Mouse (Mus musculus): ENCODE measurements around the gene Olfr665.
"Not testable (repeated sequence)": the region's sequence is repeated elsewhere in the genome, so short reads cannot be mapped to it uniquely, and the experiment has no call there.

Olfr665 gene

DNA sequence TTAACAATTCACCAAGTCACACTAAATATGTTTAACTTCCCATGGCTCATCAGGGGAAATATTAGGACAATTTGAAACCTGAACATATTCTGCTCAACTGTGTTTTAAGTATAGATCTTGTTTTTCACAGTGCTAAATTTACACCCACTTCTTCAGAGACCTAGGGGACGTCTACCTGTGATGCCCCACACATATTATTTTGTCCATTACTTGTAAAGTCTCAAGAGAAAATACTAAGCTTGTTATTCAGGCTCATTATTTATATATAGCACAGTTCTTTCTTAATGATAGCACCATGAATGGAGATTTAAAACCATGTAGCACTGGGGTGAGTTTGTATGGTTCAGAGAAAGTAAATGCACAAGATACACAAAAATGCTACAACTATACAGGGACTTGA is at the start of gene Olfr665:
Olfr665 (plus strand) TSS at position 301 of the 400 bp plus-strand sequence.
- no peak for DNase-seq

DNA sequence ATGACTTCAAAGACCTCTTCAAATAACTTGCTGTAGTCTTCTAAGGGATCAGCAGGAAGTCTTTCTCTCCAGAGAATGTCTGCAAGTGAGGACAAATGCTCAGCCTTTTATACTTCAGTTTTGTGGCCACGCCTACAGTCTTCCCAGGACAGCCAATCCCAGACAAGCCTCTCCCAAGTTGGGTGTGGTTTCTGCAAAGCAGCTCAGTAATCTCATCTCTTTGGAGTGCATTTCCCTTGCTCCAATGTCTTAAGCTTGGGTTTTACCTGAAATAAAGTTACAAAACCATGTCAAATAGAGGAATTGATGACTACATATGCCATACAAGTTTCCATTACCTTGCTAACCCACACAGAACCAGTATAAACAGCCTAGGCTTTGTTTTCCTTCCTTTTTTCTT is 35.3 kb upstream of the Olfr665 start, which contains the start of gene Usp17lb:
Usp17lb (minus strand) TSS at position 101 of the 400 bp plus-strand sequence.
- DNase-seq = no peak

DNA sequence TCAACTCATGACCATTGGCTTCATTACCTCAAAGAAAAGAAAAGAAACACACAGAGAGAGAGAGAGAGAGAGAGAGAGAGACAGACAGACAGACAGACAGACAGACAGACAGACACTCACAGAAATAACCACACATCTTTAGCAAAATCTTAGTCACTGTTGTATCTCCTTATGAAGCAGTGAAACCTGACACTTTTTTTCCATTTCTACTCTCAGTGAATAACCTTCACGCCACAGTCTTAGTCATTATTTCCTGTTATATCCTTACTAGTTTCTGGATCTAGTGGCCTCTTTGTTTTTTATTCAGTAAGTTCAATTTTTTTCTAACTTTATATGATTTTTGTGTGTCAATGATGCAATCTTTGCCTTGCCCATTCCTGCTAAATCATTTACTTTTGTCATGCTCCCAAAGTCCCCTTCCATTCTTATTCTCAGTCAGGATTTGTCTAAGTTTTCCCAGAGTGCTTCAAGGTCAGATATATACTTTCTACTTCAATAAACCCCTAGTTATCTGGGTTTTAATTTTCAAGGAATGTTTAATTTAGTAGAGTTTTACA is 34.0 kb upstream of the Olfr665 start:
- DNase-seq = no peak

DNA sequence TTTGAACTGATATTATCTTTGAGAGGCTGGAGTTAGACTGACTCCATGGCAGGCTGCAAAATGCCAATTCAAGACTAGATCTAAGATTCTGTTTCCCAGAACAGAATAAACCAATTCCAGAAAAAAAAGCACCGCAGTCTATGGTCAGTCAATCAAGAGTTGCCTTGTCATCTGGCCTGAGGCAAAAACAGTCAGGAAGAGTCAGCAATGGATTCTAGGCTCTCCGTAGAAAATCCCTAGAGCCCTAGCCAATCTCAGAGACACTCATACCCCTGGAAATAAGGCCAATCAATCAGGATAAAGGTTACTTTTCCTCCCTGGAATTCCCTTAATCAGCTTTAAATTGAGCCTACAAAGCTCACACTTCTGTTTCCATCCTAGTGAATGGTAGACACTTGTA is 26.3 kb upstream of the Olfr665 start:
- DNase-seq = not testable (repeated sequence)

DNA sequence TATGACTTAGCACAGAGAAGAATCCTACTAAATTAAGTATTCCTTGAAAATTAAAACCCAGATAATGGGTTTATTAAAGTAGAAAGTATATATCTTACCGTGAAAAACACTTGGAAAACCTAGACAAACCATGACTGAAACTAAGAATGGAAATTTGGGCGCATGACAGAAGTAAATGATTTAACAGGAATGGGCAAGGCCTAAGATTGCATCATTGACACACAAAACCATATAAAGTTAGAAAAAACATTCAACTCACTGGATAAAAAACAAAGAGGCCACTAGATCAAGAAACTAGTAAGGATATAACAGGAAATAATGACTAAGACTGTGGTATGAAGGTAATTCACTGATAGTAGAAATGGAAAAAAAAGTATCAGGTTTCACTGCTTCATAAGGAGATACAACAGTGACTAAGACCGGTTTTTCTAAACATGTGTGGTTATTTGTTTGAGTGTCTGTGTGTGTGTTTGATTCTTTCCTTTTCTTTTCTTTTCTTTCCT is 22.5 kb upstream of the Olfr665 start:
- no peak for DNase-seq

DNA sequence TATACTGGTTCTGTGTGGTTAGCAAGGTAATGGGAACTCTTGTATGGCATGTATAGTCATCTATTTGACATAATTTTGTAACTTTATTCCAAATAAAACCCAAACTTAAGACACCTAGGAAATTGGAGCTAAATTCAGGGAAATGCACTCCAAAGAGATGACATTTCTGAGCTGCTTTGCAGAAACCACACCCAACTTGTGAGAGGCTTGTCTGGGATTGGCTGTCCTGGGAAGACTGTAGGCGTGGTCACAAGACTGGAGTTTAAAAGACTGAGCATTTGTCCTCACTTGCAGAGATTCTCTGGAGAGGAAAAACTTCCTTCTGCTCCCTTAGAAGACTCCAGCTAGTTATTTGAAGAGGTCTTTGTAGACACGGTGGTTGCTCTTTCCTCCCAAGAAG is 21.1 kb upstream of the Olfr665 start, which contains the start of gene Usp17la:
Usp17la (plus strand) TSS at position 301 of the 400 bp plus-strand sequence.
- DNase-seq = not testable (repeated sequence)

DNA sequence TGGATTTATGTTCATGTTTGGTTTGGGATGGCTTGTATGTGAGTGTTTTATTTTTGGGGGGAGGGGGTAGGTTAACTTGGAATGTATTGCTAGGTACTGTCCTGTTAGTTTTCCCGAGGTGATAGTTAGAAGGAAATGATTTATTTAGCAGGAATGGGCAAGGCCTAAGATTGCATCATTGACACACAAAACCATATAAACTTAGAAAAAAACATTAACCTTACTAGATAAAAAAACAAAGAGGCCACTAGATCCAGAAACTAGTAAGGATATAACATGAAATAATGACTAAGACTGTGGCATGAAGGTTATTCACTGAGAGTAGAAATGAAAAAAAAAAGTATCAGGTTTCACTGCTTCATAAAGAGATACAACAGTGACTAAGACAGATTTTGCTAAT is 20.1 kb upstream of the Olfr665 start:
- no peak for DNase-seq

DNA sequence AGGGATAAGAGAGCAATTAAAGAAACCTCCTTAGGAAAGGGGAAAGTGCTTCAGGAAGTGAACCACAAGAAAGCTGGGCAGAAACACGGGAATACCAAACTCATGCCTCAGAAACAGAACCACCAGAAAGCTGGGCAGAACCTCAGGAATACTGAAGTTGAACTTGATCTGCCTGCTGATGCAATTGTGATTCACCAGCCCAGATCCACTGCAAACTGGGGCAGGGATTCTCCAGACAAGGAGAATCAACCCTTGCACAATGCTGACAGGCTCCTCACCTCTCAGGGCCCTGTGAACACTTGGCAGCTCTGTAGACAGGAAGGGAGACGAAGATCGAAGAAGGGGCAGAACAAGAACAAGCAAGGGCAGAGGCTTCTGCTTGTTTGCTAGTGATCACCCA is 16.4 kb upstream of the Olfr665 start:
- DNase-seq = no peak

DNA sequence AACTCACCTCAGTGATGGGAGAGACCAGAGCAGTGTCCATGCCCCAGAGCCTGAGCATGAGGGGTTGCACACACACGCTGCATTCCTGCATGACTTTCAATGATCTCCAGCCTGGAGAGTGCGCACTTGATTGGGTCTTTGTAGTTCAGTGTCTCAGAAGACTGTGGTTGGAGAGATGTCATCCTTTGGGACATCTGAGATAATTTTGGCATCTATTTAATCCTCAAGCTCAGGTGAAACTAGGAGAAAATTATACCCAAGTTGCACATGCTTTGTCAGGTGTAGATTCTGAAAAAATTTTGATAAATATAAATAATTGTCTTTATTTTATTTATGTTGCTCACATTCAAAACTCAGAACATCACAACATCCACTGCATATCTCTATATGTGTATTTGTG is 18.0 kb downstream of the Olfr665 start, which contains the start of gene Olfr666:
Olfr666 (minus strand) TSS at position 101 of the 400 bp plus-strand sequence.
- DNase-seq = no peak

DNA sequence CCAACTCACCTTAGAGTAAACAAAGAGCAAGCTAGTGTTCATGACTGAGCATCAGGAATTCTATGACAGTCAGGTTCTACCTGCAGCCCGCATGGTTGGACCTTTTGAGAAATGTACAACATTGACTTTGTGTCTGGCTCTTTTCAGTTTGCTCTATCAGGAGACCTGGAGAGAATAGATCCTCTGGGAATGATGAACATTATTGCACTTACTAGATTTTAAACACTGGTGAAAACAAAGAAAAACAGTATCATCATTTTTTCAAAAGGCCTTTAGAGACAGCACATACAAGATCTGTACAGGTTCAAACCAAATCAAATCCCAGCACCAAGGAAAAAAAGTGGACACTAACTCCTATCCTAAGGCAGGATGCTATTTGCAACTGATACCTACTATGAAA is 43.6 kb downstream of the Olfr665 start, which contains the start of gene Olfr667:
Olfr667 (minus strand) TSS at position 101 of the 400 bp plus-strand sequence.
- no peak for DNase-seq

DNA sequence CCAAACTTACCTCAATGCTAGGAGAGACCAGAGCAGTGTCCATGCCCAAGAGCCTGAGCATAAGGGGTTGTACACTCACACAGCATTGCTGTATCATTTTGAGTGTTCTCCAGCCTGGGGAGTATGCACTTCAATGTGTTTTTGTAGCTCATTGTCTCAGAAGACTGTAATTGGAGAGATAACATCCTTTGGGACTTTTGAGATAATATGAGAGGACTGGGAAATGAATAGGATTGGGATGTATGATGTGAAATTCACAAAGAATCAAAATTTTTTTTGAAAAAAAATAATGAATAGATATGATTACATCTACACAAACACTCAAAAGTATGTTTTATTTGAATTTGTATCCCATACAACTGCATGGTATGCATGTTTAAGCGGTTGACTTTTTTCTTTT is 50.1 kb downstream of the Olfr665 start, which contains the start of gene Olfr668:
Olfr668 (minus strand) TSS at position 101 of the 400 bp plus-strand sequence.
- DNase-seq = no peak

Measured in heart, adult 11 months (tissue).